Mouse (Mus musculus) spleen, embryonic (tissue): ENCODE measurements around the gene B4galt4.

Experiments used
- CTCF ChIA-PET: fragments of 350-600 bp; sonication (Branson Sonifier 250); formaldehyde crosslinking; loops from one replicate; lab custom pipeline; 2022; lab: Charles Lee

B4galt4 gene

GRCm38 (mm10) chr16:38728576-38729132 lies 13.4 kb upstream of the B4galt4 start:
- CTCF ChIA-PET = no interaction called here

GRCm38 (mm10) chr16:38729139-38729538 lies 12.9 kb upstream of the B4galt4 start:
- CTCF ChIA-PET = no interaction called here

GRCm38 (mm10) chr16:38729610-38730288 lies 12.3 kb upstream of the B4galt4 start:
- CTCF ChIA-PET = no interaction called here

GRCm38 (mm10) chr16:38730921-38731320 lies 11.1 kb upstream of the B4galt4 start:
- CTCF ChIA-PET = no interaction called here

GRCm38 (mm10) chr16:38741204-38741903 lies 710 bp upstream of the B4galt4 start:
- CTCF ChIA-PET = no interaction called here

DNA sequence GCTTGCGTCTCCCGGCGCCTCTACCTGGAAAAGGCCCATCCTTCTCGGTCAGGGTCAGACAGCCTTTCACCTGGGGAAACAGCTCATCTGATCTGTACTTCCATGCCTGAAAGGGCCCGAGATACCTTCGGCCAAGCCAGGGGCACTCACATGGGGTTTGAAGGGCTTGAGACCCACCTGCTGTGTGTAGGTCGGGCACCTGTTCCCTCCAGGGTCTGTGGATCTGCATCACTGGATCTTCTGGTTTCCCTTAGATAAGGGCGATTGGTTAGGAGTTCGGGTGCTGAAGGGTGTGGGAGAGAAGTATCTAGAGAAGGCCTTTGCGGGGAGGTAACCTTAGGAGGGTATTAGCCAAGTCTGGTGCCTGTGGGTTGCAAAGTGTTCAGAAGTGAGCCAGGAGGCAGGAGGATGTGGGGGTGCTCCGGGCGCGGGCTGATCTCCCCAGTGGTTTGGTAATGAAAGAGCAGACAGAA lies 631 bp downstream of the B4galt4 start:
- CTCF ChIA-PET = no interaction called here

DNA sequence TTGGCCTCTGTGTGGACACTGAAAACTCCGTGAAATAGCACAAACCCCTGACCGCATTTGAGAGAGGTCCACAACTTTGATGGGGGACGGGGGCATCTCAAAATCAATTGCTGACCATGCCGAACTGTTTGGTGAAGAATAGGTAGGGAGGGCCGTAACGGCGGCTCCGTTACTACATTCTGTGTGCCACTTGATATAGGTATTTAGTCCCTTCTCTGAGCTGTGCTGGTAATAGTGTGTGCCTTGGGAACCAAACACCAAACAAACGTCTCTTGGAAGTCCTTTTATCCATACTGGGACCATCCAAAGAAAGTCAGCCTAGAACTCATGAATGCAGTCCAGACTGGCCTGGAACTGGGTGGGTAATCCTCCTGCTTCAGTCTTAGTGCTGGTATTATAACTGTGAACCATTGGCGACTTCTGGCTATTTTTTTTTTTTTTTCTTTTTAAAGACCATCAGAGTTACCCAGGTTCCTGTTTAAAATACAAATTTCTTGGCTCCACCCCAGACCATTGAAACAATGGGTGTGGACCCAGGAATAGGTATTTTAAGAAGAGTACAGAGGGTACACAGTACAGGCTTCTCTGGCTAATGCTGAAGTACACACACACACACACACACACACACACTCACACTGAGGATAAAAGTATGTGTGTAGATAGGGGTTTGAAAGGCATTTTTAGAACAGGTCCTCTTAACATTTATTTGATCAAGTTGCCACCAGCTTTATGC lies 2.0 kb downstream of the B4galt4 start:
- CTCF ChIA-PET = no interaction called here

- CTCF ChIA-PET = no interaction called here
Measured at GRCm38 (mm10) chr16:38750803-38751202, 8.7 kb downstream of the B4galt4 start.

- CTCF ChIA-PET = no interaction called here
Measured at GRCm38 (mm10) chr16:38753631-38754030, 11.6 kb downstream of the B4galt4 start.

DNA sequence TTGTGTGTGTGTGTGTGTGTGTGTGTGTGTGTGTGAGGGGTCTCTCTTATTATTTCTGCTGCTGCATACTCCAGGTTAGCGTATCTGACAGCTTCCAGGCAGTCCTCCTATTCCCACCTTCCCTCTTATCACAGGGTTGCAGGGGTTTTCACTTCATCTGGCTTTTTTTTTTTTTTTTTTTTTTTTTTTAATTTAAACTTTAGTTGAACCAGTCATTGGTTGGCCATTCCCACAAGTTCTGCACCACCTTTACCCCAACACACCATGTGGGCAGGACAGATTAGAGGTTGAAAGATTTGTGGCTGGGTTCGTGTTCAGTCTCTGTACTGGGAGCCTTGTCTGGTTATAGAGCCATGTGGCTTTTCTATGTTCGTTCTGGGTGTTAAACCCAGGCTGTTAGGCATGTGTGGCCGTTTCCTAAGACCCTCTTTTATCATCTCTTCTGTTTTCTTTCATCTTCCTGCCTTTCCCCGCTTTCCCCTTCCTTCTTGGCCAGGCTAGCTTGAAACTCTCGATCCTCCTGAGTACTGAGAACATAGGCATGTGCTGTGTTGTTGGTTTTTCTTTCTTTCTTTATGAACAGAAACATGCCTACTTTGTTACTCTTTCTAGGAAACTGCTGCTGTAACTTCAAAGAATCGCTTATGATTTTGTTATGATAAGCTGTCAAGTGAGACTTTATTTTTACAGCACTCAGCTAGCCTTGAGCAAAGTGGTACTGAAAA lies 13.6 kb downstream of the B4galt4 start:
- CTCF ChIA-PET = interaction anchor here (0.6 kb wide), 1 partner anchor 177 kb away, joined by 3 read pairs; no protein-coding TSS in a partner anchor

GRCm38 (mm10) chr16:38756177-38756503 lies 14.1 kb downstream of the B4galt4 start:
- CTCF ChIA-PET = no interaction called here

DNA sequence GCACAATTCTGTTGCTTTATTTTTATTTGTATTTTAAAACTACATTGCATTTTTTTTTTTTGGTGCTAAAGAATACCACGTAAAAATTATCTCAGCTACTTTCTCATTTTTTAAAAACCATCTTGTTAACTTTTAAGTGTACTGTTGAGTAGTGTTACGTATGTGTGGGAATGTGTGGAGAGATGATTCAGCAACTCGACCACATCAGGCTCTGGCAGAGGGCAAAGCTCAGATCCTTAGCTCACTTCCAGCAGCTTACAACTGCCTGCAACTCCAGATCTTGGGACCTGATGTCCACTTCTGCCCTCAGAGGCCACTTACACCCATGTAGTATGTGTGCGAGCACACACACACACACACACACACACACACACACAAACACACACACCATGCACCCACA lies 14.5 kb downstream of the B4galt4 start:
- CTCF ChIA-PET = no interaction called here

DNA sequence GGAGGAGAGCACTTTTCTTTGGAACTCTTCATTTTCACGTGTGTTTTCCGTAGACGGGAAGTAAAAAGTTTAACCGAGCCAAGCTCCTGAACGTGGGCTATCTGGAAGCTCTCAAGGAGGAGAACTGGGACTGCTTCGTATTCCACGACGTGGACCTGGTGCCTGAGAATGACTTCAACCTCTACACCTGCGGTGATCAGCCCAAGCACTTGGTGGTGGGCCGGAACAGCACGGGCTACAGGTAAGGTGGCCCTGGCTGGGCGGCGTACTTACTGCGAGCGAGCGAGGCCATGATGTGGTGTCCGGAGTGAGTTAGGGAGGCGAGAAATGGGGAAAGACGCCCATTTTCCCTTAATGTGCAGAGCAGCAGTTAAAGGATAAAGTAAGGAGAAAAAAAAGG lies 15.6 kb downstream of the B4galt4 start:
- CTCF ChIA-PET = no interaction called here

DNA sequence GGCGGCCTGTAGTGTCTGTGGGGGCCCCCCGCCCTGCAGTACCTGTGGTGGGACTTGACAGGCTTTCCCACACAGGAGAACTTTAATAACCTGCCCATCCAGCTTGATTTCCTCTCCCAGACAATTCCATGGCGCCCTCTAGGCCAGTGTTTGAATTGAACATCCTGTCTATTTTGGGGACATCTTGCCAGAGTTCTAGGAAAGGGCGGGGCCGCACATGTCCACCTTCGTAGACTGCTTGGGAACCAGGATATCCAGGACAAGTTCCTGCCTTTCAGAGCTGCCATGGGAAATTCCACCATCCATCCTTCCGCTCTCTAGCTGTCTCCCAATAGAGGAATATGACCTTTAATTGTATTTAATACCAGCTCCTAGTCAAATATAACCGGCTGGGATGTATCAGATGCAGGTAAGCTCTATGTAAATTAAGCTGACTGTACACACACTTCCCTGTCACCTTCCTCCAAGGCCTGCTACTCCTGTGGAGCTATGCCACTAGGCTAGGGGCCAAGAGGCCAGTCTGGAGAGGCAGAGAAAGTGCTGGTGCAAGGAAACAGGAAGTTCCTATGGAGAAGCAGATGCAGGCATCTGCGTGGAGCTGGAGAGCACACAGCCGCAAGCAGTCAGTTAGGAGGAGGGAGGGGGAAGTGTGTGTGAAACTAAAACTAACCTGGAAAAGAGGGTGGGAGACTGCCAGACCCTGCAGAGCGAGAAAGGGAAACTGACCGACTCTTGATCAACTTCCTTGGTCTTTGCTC lies 16.2 kb downstream of the B4galt4 start:
- CTCF ChIA-PET = no interaction called here

DNA sequence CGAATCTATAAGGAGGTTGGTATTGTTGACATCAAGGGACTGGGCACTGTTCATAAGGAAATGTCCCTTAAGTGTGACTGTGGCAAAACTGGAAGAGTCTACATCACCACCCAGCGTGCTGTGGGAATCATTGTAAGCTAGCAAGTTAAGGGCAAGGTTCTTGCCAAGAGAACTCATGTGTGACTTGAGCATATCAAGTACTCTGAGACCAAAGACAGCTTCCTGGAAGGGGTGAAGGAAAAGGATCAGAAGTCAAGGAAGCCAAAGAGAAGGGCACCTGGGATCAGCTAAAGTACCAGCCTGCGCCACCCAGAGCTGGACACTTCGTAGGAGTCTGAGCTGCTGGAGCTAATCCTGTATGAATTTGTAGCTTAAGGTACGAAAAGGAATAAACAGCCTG lies 18.2 kb downstream of the B4galt4 start:
- CTCF ChIA-PET = no interaction called here

DNA sequence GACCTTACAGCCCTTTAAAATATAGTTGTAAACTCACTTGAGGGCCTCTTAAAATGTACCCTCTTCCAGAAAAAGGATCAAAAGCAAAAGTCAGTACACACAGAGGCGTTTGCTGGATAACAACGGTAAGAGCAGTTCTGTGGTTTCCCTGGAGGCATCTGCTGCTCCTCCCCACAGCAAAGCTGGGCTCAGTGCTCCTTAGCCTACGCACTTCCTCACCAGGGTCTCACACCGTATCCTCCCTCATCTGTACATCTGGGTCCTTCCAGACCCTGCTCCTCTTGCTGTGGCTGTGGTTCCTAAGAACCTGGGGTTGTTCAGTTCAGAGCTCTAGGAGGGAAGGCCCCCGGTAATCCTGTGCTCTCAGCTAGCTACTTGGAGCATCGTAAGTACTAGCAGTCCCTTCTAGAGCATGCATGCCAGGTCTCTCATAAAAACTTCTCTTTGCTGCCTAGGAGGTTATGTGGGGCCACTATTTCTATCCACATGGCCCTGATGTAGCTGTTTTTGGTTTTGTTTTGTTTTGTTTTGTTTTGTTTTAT lies 18.8 kb downstream of the B4galt4 start:
- CTCF ChIA-PET = no interaction called here

DNA sequence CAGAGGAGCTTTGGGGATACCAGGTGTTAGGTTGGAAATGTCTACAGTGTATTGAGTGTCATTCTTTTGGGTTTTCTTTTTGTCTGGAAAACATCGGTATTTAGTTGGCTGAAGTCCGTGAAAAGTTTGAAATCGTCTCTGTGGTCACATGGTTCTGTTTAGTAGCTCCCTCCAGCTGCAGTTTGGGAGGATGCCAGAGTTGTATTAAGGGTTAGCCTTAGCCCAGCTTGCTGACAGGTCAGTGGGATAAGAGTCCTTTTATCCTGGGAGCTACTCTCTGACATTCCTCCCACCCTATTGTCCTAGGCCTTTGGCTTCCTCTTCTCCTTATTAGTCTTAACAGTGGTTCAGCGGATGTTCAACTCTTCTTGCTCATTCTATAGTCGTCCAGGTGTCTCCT lies 19.9 kb downstream of the B4galt4 start:
- CTCF ChIA-PET = no interaction called here

- CTCF ChIA-PET = no interaction called here
Measured at GRCm38 (mm10) chr16:38762401-38762800, 20.3 kb downstream of the B4galt4 start.

GRCm38 (mm10) chr16:38763508-38763907 lies 21.4 kb downstream of the B4galt4 start:
- CTCF ChIA-PET = no interaction called here

- CTCF ChIA-PET = no interaction called here
Measured at GRCm38 (mm10) chr16:38766671-38767070, 24.6 kb downstream of the B4galt4 start.

GRCm38 (mm10) chr16:38767761-38768160 lies 25.7 kb downstream of the B4galt4 start:
- CTCF ChIA-PET = no interaction called here
